Mouse (Mus musculus): Measurements from ENCODE around the gene Srd5a2.

Gene Srd5a2

DNA sequence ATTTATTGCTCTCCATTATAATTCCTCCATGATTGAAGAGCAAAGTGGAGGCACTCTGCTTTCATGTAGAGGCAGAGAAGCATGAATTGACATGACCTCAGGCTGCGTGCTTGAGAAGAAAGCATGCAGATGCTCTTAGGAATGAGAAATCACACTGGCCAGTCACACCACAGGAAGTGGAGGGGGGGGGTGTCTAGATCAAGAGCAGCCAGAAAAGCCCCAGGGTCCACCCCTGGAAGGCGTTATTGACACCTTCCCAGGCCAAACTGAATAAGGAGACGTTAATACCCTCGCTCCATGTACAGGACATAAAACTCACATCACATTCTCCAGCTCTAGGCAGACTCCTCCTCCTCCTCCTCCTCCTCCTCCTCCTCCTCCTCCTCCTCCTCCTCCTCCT is 63.2 kb downstream of the Srd5a2 start:
- no peak for DNase-seq

DNA sequence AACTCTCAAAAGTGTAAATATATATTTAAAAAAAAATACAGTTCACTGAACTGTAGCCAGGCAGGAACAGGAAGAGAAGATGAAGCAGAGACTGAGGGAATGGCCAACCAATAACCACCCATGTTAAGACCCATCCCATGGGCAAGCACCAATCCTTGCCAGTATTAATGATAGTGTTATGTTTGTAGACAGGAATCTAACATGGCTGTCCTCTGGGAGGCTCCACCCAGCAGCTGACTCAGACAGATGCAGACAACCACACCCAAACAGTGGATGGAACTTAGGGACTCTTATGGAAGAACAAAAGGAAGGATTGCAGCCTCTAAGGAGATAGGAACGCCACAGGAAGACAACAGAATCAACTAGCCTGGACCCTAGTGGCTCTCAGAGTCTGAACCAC is 64.8 kb downstream of the Srd5a2 start:
- no peak for DNase-seq

DNA sequence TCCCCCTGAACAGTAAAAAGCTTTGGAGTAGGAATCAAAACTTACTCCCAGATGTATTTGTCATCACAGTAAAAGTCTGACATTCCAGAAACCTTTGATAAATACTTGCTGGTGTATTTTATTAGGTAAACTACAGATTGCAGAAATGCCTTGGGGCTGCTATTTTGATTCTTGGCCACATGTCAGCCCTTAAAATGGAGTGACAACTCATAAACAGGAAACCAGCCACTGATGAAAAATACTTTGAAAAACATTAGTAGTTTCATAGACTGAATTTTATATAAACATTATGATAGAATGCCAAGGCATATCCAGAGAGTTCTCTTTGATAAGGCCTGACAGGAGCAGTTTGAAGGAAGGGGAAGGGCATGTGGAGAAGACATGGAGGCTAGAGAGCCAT is 71.7 kb downstream of the Srd5a2 start:
- no peak for DNase-seq

DNA sequence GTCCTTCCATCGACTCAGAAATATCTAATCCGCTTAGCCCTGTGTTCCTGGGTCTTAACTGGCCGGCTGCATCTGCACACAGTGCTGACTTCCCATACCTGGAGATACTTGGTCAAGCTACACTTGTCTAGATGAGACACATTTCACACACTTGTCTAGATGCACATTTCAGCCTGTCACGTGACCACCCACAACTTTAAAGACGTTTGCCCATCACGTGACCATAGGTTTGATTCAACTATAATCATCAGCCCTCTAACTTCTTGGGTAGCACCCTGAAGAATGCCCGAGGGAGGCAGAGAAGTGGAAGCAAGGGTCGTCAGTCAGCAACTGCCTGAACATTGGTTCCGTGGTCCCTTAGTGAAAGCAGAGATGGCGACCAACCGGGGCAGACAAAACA is 75.1 kb downstream of the Srd5a2 start:
- no peak for DNase-seq

DNA sequence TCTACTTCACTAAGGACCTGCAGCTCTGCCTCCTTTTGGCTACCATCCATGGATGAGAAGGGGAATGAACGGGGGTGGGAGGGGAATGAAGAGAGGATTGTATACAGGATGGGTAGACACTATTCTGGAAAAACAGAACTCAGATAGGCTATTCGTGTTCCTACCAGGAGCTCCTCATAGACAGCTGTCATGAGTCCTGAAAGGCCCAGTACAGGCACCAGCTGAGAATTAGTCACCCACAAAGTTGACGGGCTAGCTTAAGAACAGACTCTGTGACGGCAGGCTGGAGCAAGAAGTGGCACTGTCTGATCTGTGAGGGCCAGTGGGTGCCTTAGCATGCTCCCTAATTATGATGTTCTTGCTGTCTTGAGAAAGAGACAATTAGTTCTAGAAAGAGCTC is 76.4 kb downstream of the Srd5a2 start:
- DNase-seq = no peak

DNA sequence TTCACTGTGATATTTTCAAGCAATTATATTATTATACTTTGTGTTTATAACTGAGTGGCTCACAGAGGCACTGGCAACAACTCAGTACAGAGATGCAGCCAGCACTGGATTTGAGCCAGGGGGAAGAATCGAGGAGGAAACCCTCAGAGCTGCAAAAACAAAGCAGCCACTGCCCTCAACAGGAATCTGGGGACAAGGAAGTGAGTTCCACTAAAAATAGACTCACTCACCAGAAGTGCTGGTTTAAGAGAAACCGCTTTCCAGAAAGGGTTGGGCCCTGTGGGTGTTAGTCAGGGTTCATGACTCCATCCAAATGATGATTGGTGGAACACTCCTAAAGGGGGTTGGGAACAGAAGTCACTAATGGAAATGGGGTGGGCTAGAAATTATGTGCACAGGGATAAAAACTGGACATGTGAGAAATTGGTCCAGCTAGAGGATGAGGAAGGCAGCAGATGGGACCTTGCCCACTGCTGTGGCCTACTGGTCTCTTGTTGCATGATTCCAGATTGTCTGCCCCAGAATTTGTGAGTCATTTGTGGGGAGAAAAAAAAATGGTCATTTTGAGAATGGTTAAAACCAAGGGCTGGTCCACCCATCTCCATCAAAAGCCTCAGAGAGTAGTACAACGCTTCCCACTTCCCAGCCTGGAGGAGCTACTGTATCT is 77.2 kb downstream of the Srd5a2 start:
- no peak for DNase-seq
